Mouse (Mus musculus): ENCODE measurements around the gene Krtap4-8. TPM values are rescaled to one million over a fixed set of nuclear protein-coding genes. Genes with fewer than 3 reads are reported as not detected.

Krtap4-8 gene
- not detected for polyA plus RNA-seq (2014; fragmentation: Illumina TruSeq; extraction: RNeasy Lipid Tissue Mini Kit (QIAGEN cat#74804); ENCODE audit: low read depth, low replicate concordance)

GRCm38 (mm10) chr11:99780604-99781003, at the start of gene Krtap4-8:
Gene Krtap4-8 (minus strand): TSS chr11:99780704.

DNA sequence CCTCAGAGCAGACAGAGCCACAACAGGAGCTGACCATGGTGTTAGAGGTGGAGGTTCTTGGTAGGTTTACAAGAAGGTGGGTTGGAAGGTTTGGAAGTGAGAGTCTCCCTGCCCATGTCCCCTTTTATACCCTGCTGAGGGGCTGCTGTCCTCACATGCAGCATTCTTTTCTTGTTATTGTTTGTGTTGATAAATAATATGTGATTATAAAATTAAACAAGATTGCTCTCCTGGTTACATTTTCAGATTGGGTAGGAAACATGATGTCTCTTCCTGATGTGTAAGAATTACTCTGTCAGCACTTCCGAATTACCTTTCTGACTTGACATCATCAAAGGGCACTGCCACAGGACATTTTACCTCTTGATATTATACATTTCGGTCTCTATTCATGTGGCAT, 35.1 kb upstream of the Krtap4-8 start, which contains the start of gene Gm11564:
Gene Gm11564 (minus strand): TSS at position 101 of the 400 bp plus-strand sequence.

DNA sequence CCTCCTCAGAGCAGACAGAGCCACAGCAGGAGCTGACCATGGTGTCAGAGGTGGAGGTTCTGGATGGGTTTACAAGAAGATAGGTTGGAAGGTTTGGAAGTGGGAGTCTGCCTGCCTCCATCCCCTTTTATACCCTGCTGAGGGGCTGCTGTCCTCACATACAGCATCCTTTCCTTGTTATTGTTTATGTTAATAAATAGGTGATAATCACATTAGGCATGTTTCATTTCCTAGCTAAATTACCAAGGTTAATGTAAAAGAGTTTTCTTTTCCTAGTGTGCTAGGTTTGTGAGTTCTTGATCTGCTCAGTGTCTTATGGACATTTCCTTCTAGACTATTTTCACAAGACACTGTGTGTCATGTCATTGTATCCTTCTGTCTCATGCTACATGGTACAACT, 29.3 kb upstream of the Krtap4-8 start, which contains the start of gene Krtap4-13:
Gene Krtap4-13 (minus strand): TSS at position 101 of the 400 bp plus-strand sequence.

GRCm38 (mm10) chr11:99804346-99804745, 23.8 kb upstream of the Krtap4-8 start, which contains the start of gene Gm11554:
Gene Gm11554 (minus strand): TSS chr11:99804446.

DNA sequence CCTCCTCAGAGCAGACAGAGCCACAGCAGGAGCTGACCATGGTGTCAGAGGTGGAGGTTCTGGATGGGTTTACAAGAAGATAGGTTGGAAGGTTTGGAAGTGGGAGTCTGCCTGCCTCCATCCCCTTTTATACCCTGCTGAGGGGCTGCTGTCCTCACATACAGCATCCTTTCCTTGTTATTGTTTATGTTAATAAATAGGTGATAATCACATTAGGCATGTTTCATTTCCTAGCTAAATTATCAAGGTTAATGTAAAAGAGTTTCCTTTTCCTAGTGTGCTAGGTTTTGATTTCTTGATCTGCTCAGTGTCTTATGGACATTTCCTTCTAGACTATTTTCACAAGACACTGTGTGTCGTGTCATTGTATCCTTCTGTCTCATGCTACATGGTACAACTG, 18.3 kb upstream of the Krtap4-8 start, which contains the start of gene Gm11569:
Gene Gm11569 (minus strand): TSS at position 101 of the 400 bp plus-strand sequence.

GRCm38 (mm10) chr11:99793367-99793766, 12.9 kb upstream of the Krtap4-8 start, which contains the start of gene Gm11596:
Gene Gm11596 (minus strand): TSS chr11:99793467.

DNA sequence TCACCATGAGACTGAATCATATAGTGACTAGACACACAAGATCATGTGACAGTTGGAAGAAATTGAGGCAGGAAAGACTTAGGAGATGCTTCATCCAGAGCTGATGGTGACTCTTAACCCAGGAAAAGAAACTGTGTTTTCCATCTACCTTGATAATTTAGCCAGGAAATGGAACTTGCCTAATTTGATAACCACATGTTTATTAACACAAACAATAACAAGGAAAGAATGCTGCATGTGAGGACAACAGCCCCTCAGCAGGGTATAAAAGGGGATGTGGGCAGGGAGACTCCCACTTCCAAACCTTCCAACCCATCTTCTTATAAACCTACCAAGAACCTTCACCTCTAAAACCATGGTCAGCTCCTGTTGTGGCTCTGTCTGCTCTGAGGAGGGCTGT, 4.4 kb upstream of the Krtap4-8 start, which contains the start of gene Krtap4-9:
Gene Krtap4-9 (plus strand): TSS at position 301 of the 400 bp plus-strand sequence.

DNA sequence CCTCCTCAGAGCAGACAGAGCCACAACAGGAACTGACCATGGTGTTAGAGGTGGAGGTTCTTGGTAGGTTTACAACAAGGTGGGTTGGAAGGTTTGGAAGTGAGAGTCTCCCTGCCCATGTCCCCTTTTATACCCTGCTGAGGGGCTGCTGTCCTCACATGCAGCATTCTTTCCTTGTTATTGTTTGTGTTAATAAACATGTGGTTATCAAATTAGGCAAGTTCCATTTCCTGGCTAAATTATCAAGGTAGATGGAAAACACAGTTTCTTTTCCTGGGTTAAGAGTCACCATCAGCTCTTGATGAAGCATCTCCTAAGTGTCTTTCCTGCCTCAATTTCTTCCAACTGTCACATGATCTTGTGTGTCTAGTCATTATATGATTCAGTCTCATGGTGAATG, 7.7 kb downstream of the Krtap4-8 start, which contains the start of gene Gm11595:
Gene Gm11595 (minus strand): TSS at position 101 of the 400 bp plus-strand sequence.

GRCm38 (mm10) chr11:99734190-99734589, 46.3 kb downstream of the Krtap4-8 start, which contains the start of gene Gm14180:
Gene Gm14180 (minus strand): TSS chr11:99734290.

Other genes with a start within 250 kb of the Krtap4-8 start
- gene Krt40, start 237.5 kb downstream of the Krtap4-8 start, polyA plus RNA-seq (2014; fragmentation: Illumina TruSeq; extraction: RNeasy Lipid Tissue Mini Kit (QIAGEN cat#74804); ENCODE audit: low read depth, low replicate concordance): not detected
- not detected for gene Krtap3-3, start 229.8 kb downstream of the Krtap4-8 start, polyA plus RNA-seq (2014; fragmentation: Illumina TruSeq; extraction: RNeasy Lipid Tissue Mini Kit (QIAGEN cat#74804); ENCODE audit: low read depth, low replicate concordance)
- gene Krtap3-2, start 223.9 kb downstream of the Krtap4-8 start, polyA plus RNA-seq (2014; fragmentation: Illumina TruSeq; extraction: RNeasy Lipid Tissue Mini Kit (QIAGEN cat#74804); ENCODE audit: low read depth, low replicate concordance): not detected
- not detected for gene Gm11939, start 221.2 kb downstream of the Krtap4-8 start, polyA plus RNA-seq (2014; fragmentation: Illumina TruSeq; extraction: RNeasy Lipid Tissue Mini Kit (QIAGEN cat#74804); ENCODE audit: low read depth, low replicate concordance)
- not detected for gene Krtap3-1, start 214.1 kb downstream of the Krtap4-8 start, polyA plus RNA-seq (2014; fragmentation: Illumina TruSeq; extraction: RNeasy Lipid Tissue Mini Kit (QIAGEN cat#74804); ENCODE audit: low read depth, low replicate concordance)
- gene Krtap1-5, start 199.7 kb downstream of the Krtap4-8 start, polyA plus RNA-seq (2014; fragmentation: Illumina TruSeq; extraction: RNeasy Lipid Tissue Mini Kit (QIAGEN cat#74804); ENCODE audit: low read depth, low replicate concordance): not detected
- not detected for gene Krtap1-4, start 197.1 kb downstream of the Krtap4-8 start, polyA plus RNA-seq (2014; fragmentation: Illumina TruSeq; extraction: RNeasy Lipid Tissue Mini Kit (QIAGEN cat#74804); ENCODE audit: low read depth, low replicate concordance)
- gene Krtap1-3, start 189.4 kb downstream of the Krtap4-8 start, polyA plus RNA-seq (2014; fragmentation: Illumina TruSeq; extraction: RNeasy Lipid Tissue Mini Kit (QIAGEN cat#74804); ENCODE audit: low read depth, low replicate concordance): not detected
- gene Krtap9-3, start 182.6 kb downstream of the Krtap4-8 start, polyA plus RNA-seq (2014; fragmentation: Illumina TruSeq; extraction: RNeasy Lipid Tissue Mini Kit (QIAGEN cat#74804); ENCODE audit: low read depth, low replicate concordance): not detected
- gene Gm11938, start 177.4 kb downstream of the Krtap4-8 start, polyA plus RNA-seq (2014; fragmentation: Illumina TruSeq; extraction: RNeasy Lipid Tissue Mini Kit (QIAGEN cat#74804); ENCODE audit: low read depth, low replicate concordance): not detected
- not detected for gene Gm11937, start 170.5 kb downstream of the Krtap4-8 start, polyA plus RNA-seq (2014; fragmentation: Illumina TruSeq; extraction: RNeasy Lipid Tissue Mini Kit (QIAGEN cat#74804); ENCODE audit: low read depth, low replicate concordance)
- gene Krtap2-4, start 165.9 kb downstream of the Krtap4-8 start, polyA plus RNA-seq (2014; fragmentation: Illumina TruSeq; extraction: RNeasy Lipid Tissue Mini Kit (QIAGEN cat#74804); ENCODE audit: low read depth, low replicate concordance): not detected
- gene Gm11562, start 160.3 kb downstream of the Krtap4-8 start, polyA plus RNA-seq (2014; fragmentation: Illumina TruSeq; extraction: RNeasy Lipid Tissue Mini Kit (QIAGEN cat#74804); ENCODE audit: low read depth, low replicate concordance): not detected
- not detected for gene Krtap4-1, start 152.5 kb downstream of the Krtap4-8 start, polyA plus RNA-seq (2014; fragmentation: Illumina TruSeq; extraction: RNeasy Lipid Tissue Mini Kit (QIAGEN cat#74804); ENCODE audit: low read depth, low replicate concordance)
- not detected for gene Krtap4-2, start 145.6 kb downstream of the Krtap4-8 start, polyA plus RNA-seq (2014; fragmentation: Illumina TruSeq; extraction: RNeasy Lipid Tissue Mini Kit (QIAGEN cat#74804); ENCODE audit: low read depth, low replicate concordance)
- gene Krtap4-7, start 136.6 kb downstream of the Krtap4-8 start, polyA plus RNA-seq (2014; fragmentation: Illumina TruSeq; extraction: RNeasy Lipid Tissue Mini Kit (QIAGEN cat#74804); ENCODE audit: low read depth, low replicate concordance): not detected
- gene Gm11555, start 130.5 kb downstream of the Krtap4-8 start, polyA plus RNA-seq (2014; fragmentation: Illumina TruSeq; extraction: RNeasy Lipid Tissue Mini Kit (QIAGEN cat#74804); ENCODE audit: low read depth, low replicate concordance): not detected
- not detected for gene Gm11563, start 121.7 kb downstream of the Krtap4-8 start, polyA plus RNA-seq (2014; fragmentation: Illumina TruSeq; extraction: RNeasy Lipid Tissue Mini Kit (QIAGEN cat#74804); ENCODE audit: low read depth, low replicate concordance)
- gene Krtap4-6, start 114.7 kb downstream of the Krtap4-8 start, polyA plus RNA-seq (2014; fragmentation: Illumina TruSeq; extraction: RNeasy Lipid Tissue Mini Kit (QIAGEN cat#74804); ENCODE audit: low read depth, low replicate concordance): not detected
- gene Gm14190, start 90.0 kb downstream of the Krtap4-8 start, polyA plus RNA-seq (2014; fragmentation: Illumina TruSeq; extraction: RNeasy Lipid Tissue Mini Kit (QIAGEN cat#74804); ENCODE audit: low read depth, low replicate concordance): not detected
- not detected for gene Gm14180, start 46.4 kb downstream of the Krtap4-8 start, polyA plus RNA-seq (2014; fragmentation: Illumina TruSeq; extraction: RNeasy Lipid Tissue Mini Kit (QIAGEN cat#74804); ENCODE audit: low read depth, low replicate concordance)
- gene Gm11595, start 7.8 kb downstream of the Krtap4-8 start, polyA plus RNA-seq (2014; fragmentation: Illumina TruSeq; extraction: RNeasy Lipid Tissue Mini Kit (QIAGEN cat#74804); ENCODE audit: low read depth, low replicate concordance): not detected
- not detected for gene Krtap4-9, start 4.5 kb upstream of the Krtap4-8 start, polyA plus RNA-seq (2014; fragmentation: Illumina TruSeq; extraction: RNeasy Lipid Tissue Mini Kit (QIAGEN cat#74804); ENCODE audit: low read depth, low replicate concordance)
- not detected for gene Gm11596, start 12.8 kb upstream of the Krtap4-8 start, polyA plus RNA-seq (2014; fragmentation: Illumina TruSeq; extraction: RNeasy Lipid Tissue Mini Kit (QIAGEN cat#74804); ENCODE audit: low read depth, low replicate concordance)
- gene Gm11569, start 18.2 kb upstream of the Krtap4-8 start, polyA plus RNA-seq (2014; fragmentation: Illumina TruSeq; extraction: RNeasy Lipid Tissue Mini Kit (QIAGEN cat#74804); ENCODE audit: low read depth, low replicate concordance): not detected
- not detected for gene Gm11554, start 23.7 kb upstream of the Krtap4-8 start, polyA plus RNA-seq (2014; fragmentation: Illumina TruSeq; extraction: RNeasy Lipid Tissue Mini Kit (QIAGEN cat#74804); ENCODE audit: low read depth, low replicate concordance)
- gene Krtap4-13, start 29.2 kb upstream of the Krtap4-8 start, polyA plus RNA-seq (2014; fragmentation: Illumina TruSeq; extraction: RNeasy Lipid Tissue Mini Kit (QIAGEN cat#74804); ENCODE audit: low read depth, low replicate concordance): not detected
- not detected for gene Gm11564, start 35.0 kb upstream of the Krtap4-8 start, polyA plus RNA-seq (2014; fragmentation: Illumina TruSeq; extraction: RNeasy Lipid Tissue Mini Kit (QIAGEN cat#74804); ENCODE audit: low read depth, low replicate concordance)
- gene 2300003K06Rik, start 57.4 kb upstream of the Krtap4-8 start, polyA plus RNA-seq (2014; fragmentation: Illumina TruSeq; extraction: RNeasy Lipid Tissue Mini Kit (QIAGEN cat#74804); ENCODE audit: low read depth, low replicate concordance): not detected
- not detected for gene Krtap4-16, start 70.9 kb upstream of the Krtap4-8 start, polyA plus RNA-seq (2014; fragmentation: Illumina TruSeq; extraction: RNeasy Lipid Tissue Mini Kit (QIAGEN cat#74804); ENCODE audit: low read depth, low replicate concordance)
- not detected for gene Gm11568, start 77.2 kb upstream of the Krtap4-8 start, polyA plus RNA-seq (2014; fragmentation: Illumina TruSeq; extraction: RNeasy Lipid Tissue Mini Kit (QIAGEN cat#74804); ENCODE audit: low read depth, low replicate concordance)
- not detected for gene Gm11559, start 83.8 kb upstream of the Krtap4-8 start, polyA plus RNA-seq (2014; fragmentation: Illumina TruSeq; extraction: RNeasy Lipid Tissue Mini Kit (QIAGEN cat#74804); ENCODE audit: low read depth, low replicate concordance)
- not detected for gene Krtap9-1, start 92.7 kb upstream of the Krtap4-8 start, polyA plus RNA-seq (2014; fragmentation: Illumina TruSeq; extraction: RNeasy Lipid Tissue Mini Kit (QIAGEN cat#74804); ENCODE audit: low read depth, low replicate concordance)
- gene Gm11567, start 98.5 kb upstream of the Krtap4-8 start, polyA plus RNA-seq (2014; fragmentation: Illumina TruSeq; extraction: RNeasy Lipid Tissue Mini Kit (QIAGEN cat#74804); ENCODE audit: low read depth, low replicate concordance): not detected
- not detected for gene Krtap31-1, start 127.2 kb upstream of the Krtap4-8 start, polyA plus RNA-seq (2014; fragmentation: Illumina TruSeq; extraction: RNeasy Lipid Tissue Mini Kit (QIAGEN cat#74804); ENCODE audit: low read depth, low replicate concordance)
- not detected for gene Gm11565, start 134.0 kb upstream of the Krtap4-8 start, polyA plus RNA-seq (2014; fragmentation: Illumina TruSeq; extraction: RNeasy Lipid Tissue Mini Kit (QIAGEN cat#74804); ENCODE audit: low read depth, low replicate concordance)
- gene Krtap31-2, start 155.6 kb upstream of the Krtap4-8 start, polyA plus RNA-seq (2014; fragmentation: Illumina TruSeq; extraction: RNeasy Lipid Tissue Mini Kit (QIAGEN cat#74804); ENCODE audit: low read depth, low replicate concordance): not detected
- not detected for gene Krtap9-5, start 167.8 kb upstream of the Krtap4-8 start, polyA plus RNA-seq (2014; fragmentation: Illumina TruSeq; extraction: RNeasy Lipid Tissue Mini Kit (QIAGEN cat#74804); ENCODE audit: low read depth, low replicate concordance)
- gene Krtap29-1, start 198.3 kb upstream of the Krtap4-8 start, polyA plus RNA-seq (2014; fragmentation: Illumina TruSeq; extraction: RNeasy Lipid Tissue Mini Kit (QIAGEN cat#74804); ENCODE audit: low read depth, low replicate concordance): not detected
- gene Krtap16-1, start 205.9 kb upstream of the Krtap4-8 start, polyA plus RNA-seq (2014; fragmentation: Illumina TruSeq; extraction: RNeasy Lipid Tissue Mini Kit (QIAGEN cat#74804); ENCODE audit: low read depth, low replicate concordance): not detected
- not detected for gene Krtap17-1, start 213.3 kb upstream of the Krtap4-8 start, polyA plus RNA-seq (2014; fragmentation: Illumina TruSeq; extraction: RNeasy Lipid Tissue Mini Kit (QIAGEN cat#74804); ENCODE audit: low read depth, low replicate concordance)
- not detected for gene Krt33a, start 235.5 kb upstream of the Krtap4-8 start, polyA plus RNA-seq (2014; fragmentation: Illumina TruSeq; extraction: RNeasy Lipid Tissue Mini Kit (QIAGEN cat#74804); ENCODE audit: low read depth, low replicate concordance)
- gene Krt33b, start 249.2 kb upstream of the Krtap4-8 start, polyA plus RNA-seq (2014; fragmentation: Illumina TruSeq; extraction: RNeasy Lipid Tissue Mini Kit (QIAGEN cat#74804); ENCODE audit: low read depth, low replicate concordance): not detected

Measured in heart, adult 10 weeks (tissue).